Mouse (Mus musculus) ES-E14 (cell line): ENCODE data around the gene Plekhf1.

Experiments used
- HCFC1 ChIP-seq: IDR thresholded peaks from 2 replicates; pipeline ENCODE4 v1.6.1; 2012; ENCODE audit warnings: low read length, inconsistent platforms, borderline replicate concordance; ENCODE audit not compliant: insufficient read depth
- ZC3H11A ChIP-seq: IDR thresholded peaks from 2 replicates; pipeline ENCODE4 v1.6.1; 2012; ENCODE audit warnings: low read depth, mild to moderate bottlenecking, inconsistent platforms, low read length, borderline replicate concordance
- ZNF384 ChIP-seq: IDR thresholded peaks from 2 replicates; pipeline ENCODE4 v1.6.1; 2012; ENCODE audit warnings: low read depth, low read length, inconsistent platforms

GRCm38 (mm10) chr7:38205801-38206200 is 22.0 kb downstream of the Plekhf1 start:
- TF ChIP-seq ZC3H11A = no peak
- no peak for TF ChIP-seq ZNF384
- no peak for TF ChIP-seq HCFC1
